Mouse (Mus musculus) activated CD4-positive, CD25-positive, alpha-beta regulatory T cell, adult 4 months (primary cell): ENCODE measurements around the gene Rsu1. TPM values are rescaled to one million over a fixed set of nuclear protein-coding genes. Genes with fewer than 3 reads are reported as not detected.
"Not testable (repeated sequence)": the region's sequence is repeated elsewhere in the genome, so short reads cannot be mapped to it uniquely, and the experiment has no call there.

Source experiments
- ATAC-seq: one replicate; pipeline ENCODE4 v1.8.0; 2017
- polyA plus RNA-seq, 2 experiments: library from polyadenylated mRNA; unstranded; fragments of 100-300 nt; shearing (Covaris generic); gene quantifications; one replicate each; pipeline ENCODE4 v1.2.1; 2017

Gene Rsu1
- polyA plus RNA-seq, 2 experiments from 2014 or later: 73.2 to 78.3 TPM

GRCm38 (mm10) chr2:13224546-13224945 lies 46.7 kb downstream of the Rsu1 start:
- peak; percentile 83 for ATAC-seq

- ATAC-seq: no peak
Measured at GRCm38 (mm10) chr2:13223451-13223850, 47.8 kb downstream of the Rsu1 start.

GRCm38 (mm10) chr2:13220141-13220540 lies 51.1 kb downstream of the Rsu1 start:
- ATAC-seq: no peak

DNA sequence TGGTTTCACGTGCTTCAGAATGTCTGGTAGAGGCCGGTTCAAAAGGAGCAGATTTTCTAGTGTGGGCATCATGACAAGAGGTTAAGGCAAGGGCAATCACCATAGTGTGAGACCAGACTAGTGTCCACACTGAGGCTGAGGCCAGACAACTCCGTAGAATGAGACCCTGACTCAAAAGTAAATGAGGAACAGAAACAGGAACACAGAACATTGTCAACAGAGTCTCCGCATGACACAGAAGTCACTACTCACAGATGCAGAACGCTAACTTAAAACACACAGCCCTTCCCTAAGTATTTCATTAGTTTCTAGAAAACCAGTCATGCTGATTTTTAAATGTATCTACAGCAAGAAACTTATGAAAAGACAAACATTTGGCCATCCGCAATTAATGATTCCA lies 53.1 kb downstream of the Rsu1 start:
- ATAC-seq: no peak

GRCm38 (mm10) chr2:13206825-13207224 lies 64.4 kb downstream of the Rsu1 start:
- ATAC-seq: no peak

- ATAC-seq: no peak
Measured at GRCm38 (mm10) chr2:13206367-13206766, 64.8 kb downstream of the Rsu1 start.

DNA sequence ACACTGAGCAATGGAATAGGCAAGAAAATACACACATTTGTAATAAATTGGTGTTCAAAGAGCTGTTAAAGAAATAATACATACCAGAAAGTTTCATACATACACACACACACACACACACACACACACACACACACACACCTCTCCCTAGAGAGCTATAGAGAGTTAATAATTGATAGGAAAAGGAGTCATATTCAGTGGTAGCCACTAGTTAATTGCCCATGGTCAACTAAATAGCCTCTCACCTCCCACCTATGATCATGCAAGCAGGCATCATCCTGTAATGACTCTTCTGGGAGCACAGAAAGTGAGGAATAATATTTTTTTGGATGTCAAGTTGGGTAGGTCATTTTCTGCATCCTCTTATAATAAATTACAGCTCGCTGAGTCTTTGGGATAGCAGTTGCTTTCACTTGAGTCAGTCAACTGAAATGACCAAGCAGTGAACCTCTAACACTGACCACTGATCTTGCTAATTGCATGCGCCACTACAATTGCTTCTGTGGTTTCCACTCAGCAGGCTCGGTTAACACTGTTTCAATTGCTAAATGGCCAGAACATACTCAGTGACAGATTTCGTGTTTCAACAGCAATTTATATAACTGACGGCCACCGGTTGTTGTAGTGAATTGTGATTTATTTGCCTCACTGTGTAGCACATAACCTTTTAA lies 68.3 kb downstream of the Rsu1 start:
- ATAC-seq: no peak

- ATAC-seq: no peak
Measured at GRCm38 (mm10) chr2:13199713-13200112, 71.5 kb downstream of the Rsu1 start.

DNA sequence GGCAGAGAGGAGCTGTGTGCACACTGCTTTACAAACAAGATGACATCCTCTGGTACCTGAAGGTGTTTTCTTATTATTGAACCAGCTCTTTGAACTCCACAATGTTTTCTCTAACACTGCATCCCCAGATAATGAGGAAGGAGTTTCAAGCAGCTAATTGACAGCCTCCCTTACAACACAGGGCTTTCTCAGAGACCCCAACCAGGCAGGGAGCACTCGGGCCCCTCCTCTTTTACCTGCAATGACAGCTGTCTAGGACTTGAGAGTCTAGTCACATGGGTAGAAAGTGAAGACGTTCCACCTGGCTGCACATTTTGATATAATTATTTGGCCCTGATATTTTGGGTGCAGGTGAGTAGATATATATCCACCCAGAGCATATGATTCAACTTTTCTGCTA lies 72.2 kb downstream of the Rsu1 start:
- ATAC-seq: no peak

DNA sequence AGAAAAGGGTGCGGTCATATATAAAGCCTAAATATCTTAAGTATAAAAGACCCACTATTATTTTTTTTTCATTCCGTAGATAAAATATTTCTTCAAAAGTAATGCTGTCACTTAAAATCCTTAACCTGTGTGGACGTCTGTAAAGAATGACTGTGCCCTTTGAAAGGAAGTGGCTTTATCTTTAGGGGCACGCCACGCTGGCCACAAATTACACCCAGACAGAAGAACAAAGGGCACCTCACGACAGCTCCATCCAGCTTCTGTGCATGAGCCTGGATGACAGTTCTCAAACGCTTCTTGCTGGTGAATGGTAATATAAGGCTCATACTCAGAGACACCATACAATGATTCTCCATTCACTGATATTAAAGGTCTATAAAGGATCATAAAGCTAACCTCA lies 75.7 kb downstream of the Rsu1 start:
- ATAC-seq: no peak

DNA sequence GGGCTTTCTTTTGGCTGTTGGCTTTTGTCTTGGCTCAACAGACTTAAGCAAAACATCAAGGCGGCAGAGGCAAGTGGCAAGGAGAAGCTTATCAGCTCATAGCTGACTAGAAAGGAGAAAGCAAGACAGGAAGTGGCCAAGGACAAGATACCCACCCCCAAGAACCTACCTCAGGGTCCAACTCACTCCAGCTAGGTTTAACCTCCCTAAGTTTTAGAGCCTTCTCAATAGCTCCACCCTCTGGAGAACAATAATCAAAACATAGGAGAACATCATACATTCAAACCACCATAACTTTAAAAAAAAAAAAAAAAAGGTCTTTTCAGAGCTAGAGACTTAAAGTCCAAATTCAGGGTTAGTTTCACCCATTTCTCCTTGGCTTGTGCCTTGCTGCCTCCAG lies 79.1 kb downstream of the Rsu1 start:
- peak; percentile 63 for ATAC-seq

DNA sequence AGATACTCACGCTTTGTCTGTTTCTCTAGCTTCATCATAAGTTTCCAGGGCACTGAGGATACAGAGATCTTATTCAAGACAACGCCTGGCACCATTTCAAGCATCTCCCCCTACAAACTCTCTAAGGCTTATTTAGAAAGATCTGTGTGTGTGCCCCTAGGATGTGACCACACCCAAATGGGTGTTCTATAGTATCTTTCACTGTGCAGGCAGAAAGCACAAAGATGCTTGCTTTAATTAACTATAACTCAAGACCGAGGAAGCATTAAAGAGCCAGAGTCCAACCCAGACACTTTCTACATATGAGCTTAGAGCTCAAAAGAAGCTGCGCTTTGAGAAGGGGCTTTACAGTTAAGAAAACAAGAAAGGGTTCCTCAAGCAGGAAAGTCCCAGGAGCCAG lies 80.4 kb downstream of the Rsu1 start:
- ATAC-seq: no peak

DNA sequence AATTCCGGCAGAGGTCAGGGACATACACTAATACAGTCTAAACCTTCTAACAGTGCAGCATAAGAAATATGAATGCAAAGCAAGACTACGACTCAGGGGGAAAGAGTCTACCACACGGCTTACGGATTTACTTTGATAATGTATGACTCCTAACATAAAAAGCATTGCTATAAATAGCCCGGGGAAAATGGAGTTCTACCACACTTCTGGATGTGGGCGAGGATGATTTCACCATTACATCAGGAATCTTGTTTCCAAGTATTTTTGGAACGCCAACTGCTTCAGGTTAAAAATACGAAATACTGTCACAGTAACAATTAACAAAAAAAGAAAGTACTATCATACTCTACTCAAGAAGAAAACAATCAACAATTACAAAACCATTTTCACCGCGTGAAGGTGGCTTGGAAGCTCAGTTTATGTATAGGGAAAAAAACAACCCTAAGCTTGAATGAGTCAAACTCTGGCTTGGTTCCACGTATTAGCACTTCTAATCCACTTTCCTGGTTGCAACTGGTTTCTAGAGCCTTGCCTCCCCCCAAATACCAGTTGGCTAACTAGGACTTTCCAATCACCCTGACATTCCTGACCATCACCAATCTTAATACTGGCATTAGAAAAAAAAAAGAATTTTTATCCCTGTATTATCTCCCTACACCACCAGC lies 82.3 kb downstream of the Rsu1 start:
- ATAC-seq: no peak

DNA sequence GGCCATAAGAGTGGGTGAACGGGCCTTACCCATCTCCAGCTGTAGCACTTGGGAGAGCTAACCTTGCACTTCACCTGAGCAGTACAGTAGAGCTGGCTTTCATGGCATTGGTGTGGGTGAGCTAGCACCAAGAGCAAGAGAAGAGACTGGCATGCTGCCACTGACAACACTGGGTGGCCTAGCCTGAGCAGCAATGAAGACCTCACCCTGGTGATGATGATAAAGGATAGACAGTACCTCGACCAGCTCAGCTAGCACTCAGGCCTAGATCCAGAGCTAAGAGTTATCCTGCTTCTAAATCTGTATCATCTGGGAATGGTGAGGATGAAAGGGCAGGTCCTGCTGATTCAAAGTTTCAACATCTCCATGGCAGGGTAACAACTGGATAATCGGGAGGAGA lies 88.1 kb downstream of the Rsu1 start:
- no peak for ATAC-seq

GRCm38 (mm10) chr2:13181899-13182298 lies 89.3 kb downstream of the Rsu1 start:
- ATAC-seq: not testable (repeated sequence)

- no peak for ATAC-seq
Measured at GRCm38 (mm10) chr2:13177698-13178395, 93.4 kb downstream of the Rsu1 start.

DNA sequence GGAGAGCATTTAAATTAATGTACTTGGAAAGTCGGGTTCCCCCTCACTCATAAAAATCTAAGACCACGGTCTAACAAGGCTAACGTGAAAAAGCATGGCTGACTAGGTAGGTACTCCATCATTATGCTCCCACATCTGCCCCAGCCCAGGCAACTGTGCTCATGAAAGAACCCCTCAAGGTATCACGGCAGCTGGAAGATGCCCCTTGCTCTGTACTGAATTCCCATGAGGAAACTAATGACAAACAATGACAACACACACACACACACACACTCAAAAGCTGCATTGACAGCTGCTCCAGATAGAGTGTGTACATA lies 95.0 kb downstream of the Rsu1 start:
- no peak for ATAC-seq

DNA sequence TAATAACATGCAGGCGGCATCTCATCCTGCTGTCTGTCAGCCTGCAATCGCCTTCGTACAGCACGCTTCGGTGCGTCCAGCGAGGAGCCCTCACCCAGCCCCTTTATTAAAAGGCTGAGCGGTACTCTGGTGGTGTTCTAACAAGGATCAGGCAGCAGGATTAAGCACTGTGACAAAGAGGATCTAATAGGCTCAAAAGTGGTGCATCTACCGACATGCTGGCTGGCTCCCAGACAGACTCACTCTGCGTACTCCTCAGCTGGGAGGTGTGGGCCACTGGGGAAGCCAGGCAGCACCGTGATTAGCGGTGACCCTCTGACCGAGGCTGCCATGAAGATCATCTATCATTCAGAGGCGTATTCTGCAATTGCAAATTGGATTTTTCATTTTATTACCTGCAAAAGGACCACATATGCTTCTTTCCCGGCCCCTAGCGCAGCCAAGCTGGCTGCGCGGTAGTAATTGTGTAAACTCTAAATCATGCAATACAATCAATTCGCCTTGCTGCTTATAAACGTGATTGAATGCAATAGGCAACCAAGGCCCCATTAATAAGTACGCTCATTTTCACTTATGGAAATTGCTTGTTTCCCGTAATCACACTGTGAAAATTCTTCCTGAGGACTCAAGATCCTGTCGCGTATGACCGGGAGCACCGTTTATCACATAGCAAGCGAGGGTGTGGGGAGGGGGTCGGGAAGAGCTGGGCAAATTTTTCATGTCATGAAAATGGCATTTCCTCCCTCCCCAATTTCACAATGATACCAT lies 95.5 kb downstream of the Rsu1 start:
- ATAC-seq: no peak

- no peak for ATAC-seq
Measured at GRCm38 (mm10) chr2:13174461-13174860, 96.8 kb downstream of the Rsu1 start.

GRCm38 (mm10) chr2:13170651-13171050 lies 100.6 kb downstream of the Rsu1 start:
- no peak for ATAC-seq

DNA sequence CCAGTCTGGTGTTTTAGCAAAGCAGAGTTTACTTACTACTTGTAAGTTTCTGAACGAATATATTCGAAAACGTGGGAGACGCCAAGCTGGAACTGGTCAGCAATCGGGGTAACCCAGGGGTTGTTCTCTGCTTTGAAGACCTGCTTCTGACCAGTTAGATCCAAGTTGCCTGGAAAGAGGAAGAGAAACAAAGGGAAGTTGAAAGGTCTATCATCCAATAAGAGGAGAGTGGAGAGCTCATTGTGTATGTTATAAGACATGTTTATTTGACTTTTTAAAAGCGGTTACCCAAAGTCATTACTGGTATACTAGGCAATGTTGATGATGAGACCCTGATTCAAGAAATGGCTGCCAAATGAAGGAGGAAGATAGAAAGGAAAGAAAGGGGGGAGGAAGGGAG lies 101.3 kb downstream of the Rsu1 start:
- ATAC-seq: no peak

DNA sequence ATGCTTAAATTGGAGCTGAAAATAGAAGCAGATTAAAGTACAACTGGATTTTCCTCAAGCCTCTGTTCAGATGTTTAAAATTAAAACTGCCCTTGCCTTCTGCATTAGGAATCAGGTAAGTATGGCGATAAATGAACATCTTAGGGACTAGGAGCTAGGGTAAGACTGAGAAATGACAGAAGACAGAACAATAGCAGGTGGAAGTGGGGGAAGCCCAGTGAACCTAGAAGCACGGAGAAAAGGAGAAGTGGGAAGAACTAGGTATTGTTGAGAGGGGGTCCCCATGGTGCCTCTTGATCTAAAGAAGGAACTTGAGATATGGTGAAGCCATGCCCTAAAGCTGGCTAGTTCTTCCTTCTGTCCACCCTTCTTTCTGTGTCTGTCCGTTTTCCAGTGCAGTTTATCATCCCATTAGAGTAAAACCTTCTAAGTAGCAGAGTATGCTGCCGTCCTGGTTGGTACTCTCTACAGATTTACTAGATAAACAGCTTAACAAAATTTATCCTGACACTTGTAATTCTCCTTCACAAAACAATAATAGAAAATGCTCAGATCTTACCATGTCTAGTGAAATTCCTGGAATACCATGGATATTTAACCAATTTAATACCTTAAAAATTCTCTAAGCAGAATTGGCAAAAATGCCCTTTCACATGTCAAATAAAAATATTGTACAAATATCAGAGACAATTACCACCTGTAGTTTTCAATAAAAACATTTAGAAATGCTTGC lies 101.9 kb downstream of the Rsu1 start:
- ATAC-seq: no peak

DNA sequence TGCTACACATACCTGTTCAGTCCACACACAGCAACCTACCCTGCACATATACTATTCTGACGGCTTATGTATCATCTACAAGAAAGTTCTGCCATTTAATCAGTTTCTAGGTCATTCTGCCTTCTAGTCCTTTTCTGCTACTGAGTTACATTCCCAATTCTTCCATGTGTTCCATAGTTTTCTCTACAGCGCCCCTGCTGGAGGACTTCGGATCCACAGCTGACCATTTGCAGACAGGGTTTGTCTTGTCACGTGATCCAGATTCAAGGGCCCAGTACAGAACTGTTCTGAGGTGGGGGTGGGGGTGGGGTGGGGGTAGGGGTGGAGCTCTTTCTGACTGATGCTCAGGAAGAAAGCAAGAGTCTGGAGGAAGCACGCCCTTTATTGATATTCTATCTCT lies 102.5 kb downstream of the Rsu1 start:
- no peak for ATAC-seq
